In the genomic region with DNA sequence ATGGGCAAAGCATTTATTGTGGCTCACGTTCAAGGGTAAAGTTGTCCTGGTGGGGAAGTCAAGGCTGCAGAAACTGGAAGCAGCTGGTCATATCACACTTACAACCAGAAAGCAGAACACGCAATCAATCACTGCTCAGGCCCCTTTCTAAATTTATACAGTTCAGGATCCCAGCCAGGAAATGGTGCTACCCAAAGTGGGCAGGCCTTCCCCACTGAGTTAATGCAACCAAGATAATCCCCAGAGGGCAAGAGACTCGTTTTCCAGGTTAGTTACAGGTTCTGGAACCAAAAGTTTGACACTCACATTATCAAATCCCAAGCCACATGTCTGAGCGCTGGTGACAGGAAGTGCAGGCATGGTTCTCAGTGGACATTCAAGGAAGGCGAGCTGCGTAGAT, we compare ENCODE assay signal across 19 mouse cellular contexts. TPM values are rescaled to one million over a fixed set of nuclear protein-coding genes. Genes with fewer than 3 reads are reported as not detected.
DNase-seq lines count a peak whose midpoint lies in the region; ATAC-seq lines count a peak whose summit lies in the region.
"Had no signal": no experiment of that assay in that cellular context is flagged by ENCODE, and none has a peak within 500 bp of the region (broad histone marks: within the 10 kb centered on the region; RNA-seq: fewer than 3 reads in every experiment).

No protein-coding gene starts in this region.

- no peak overlapping the region for H3K4me3 ChIP-seq in heart, embryonic 10.5 days
- no peak overlapping the region for H3K4me3 ChIP-seq in midbrain, embryonic 11.5 days (ENCODE audit: low read depth, low read length)
- H3K4me3 ChIP-seq in midbrain, embryonic 13.5 days (replicated peaks), result no peak overlapping the region
- H3K4me3 ChIP-seq: embryonic facial prominence, embryonic 10.5 days; forebrain, embryonic 13.5 days; heart, embryonic 15.5 days had no signal

- no peaks in the 10 kb centered on the region for H3K36me3 ChIP-seq in heart, embryonic 10.5 days
- no peaks in the 10 kb centered on the region for H3K36me3 ChIP-seq in midbrain, embryonic 11.5 days (ENCODE audit: control insufficient read depth, insufficient read depth, low read length)
- no peaks in the 10 kb centered on the region for H3K36me3 ChIP-seq in midbrain, embryonic 13.5 days
- H3K36me3 ChIP-seq: embryonic facial prominence, embryonic 10.5 days; heart, embryonic 15.5 days had no signal

- no peak overlapping the region for H3K27ac ChIP-seq in heart, embryonic 10.5 days
- H3K27ac ChIP-seq in midbrain, embryonic 11.5 days (ENCODE audit: low read depth, low read length), result no peak overlapping the region
- H3K27ac ChIP-seq in midbrain, embryonic 13.5 days, result no peak overlapping the region
- H3K27ac ChIP-seq: embryonic facial prominence, embryonic 10.5 days; forebrain, embryonic 13.5 days; heart, embryonic 15.5 days had no signal

- H3K9ac ChIP-seq in midbrain, embryonic 11.5 days (ENCODE audit: low read length), result no peak overlapping the region
- no peak overlapping the region for H3K9ac ChIP-seq in midbrain, embryonic 13.5 days (replicated peaks)
- H3K9ac ChIP-seq: forebrain, embryonic 13.5 days; forebrain, postnatal 0 days; heart, embryonic 15.5 days had no signal

- peaks cover 32% of the 10 kb centered on the region for H3K27me3 ChIP-seq in heart, embryonic 10.5 days (ENCODE audit: insufficient read depth, poor library complexity, severe bottlenecking)
- H3K27me3 ChIP-seq in midbrain, embryonic 11.5 days (ENCODE audit: control insufficient read depth, insufficient read depth, low read length), result peaks cover 19% of the 10 kb centered on the region
- H3K27me3 ChIP-seq in midbrain, embryonic 13.5 days, result peaks cover 20% of the 10 kb centered on the region

- no peak for ATAC-seq in midbrain, embryonic 11.5 days (ENCODE audit: low FRiP score)
- ATAC-seq in midbrain, embryonic 13.5 days, result no peak
- ATAC-seq in inflammation-experienced regulatory T-cells, adult 6 months, result no peak
- ATAC-seq: forebrain, embryonic 13.5 days; forebrain, postnatal 0 days; hindbrain, embryonic 16.5 days had no signal

- no peak overlapping the region for H3K4me2 ChIP-seq in midbrain, embryonic 11.5 days
- no peak overlapping the region for H3K4me2 ChIP-seq in midbrain, embryonic 13.5 days (replicated peaks)
- H3K4me2 ChIP-seq: forebrain, embryonic 13.5 days; heart, embryonic 15.5 days had no signal

- peaks cover 18% of the 10 kb centered on the region for H3K4me1 ChIP-seq in heart, embryonic 10.5 days
- H3K4me1 ChIP-seq in midbrain, embryonic 11.5 days (ENCODE audit: control insufficient read depth, insufficient read depth, low read length), result peaks cover 13% of the 10 kb centered on the region
- H3K4me1 ChIP-seq in midbrain, embryonic 13.5 days (replicated peaks), result peaks cover 22% of the 10 kb centered on the region

- peak; percentile 31 for DNase-seq in gastrocnemius, adult 18-20 months (ENCODE audit: low spot score)
- no peak for DNase-seq in gastrocnemius, postnatal 10 days
- peak; percentile 55 for DNase-seq in heart, adult 8-10 months (ENCODE audit: low spot score)
- no peak for DNase-seq in heart, embryonic 10.5 days (ENCODE audit: low spot score)
- peak; percentile 45 for DNase-seq in midbrain, embryonic 11.5 days (ENCODE audit: low spot score, missing footprints)
- DNase-seq in kidney, postnatal 36 days, result no peak
- DNase-seq: adrenal gland, postnatal 10 days; cerebellum, adult 11-12 months; cerebellum, adult 9-10 months; cerebellum, postnatal 36 days; forebrain, postnatal 0 days; kidney, adult 11 months; kidney, adult 9 months had no signal

- no peaks in the 10 kb centered on the region for H3K9me3 ChIP-seq in heart, embryonic 10.5 days
- H3K9me3 ChIP-seq in midbrain, embryonic 11.5 days (ENCODE audit: control insufficient read depth, low read length), result no peaks in the 10 kb centered on the region
- no peaks in the 10 kb centered on the region for H3K9me3 ChIP-seq in midbrain, embryonic 13.5 days
- H3K9me3 ChIP-seq: embryonic facial prominence, embryonic 10.5 days; forebrain, embryonic 13.5 days; heart, embryonic 15.5 days had no signal

- WGBS in heart, embryonic 10.5 days, result 71% methylated on average over 6 of the region's 6 CpGs
- 74% methylated on average over 6 of the region's 6 CpGs for WGBS in midbrain, embryonic 11.5 days
- WGBS in midbrain, embryonic 13.5 days, result 77% methylated on average over 6 of the region's 6 CpGs

RNA-seq across cellular contexts. Expression of a gene that starts 5.2 kb away (rescaled TPM):
- 1 to 10 TPM in 1 of 2 experiments, under 1 TPM in 1; 0.33 to 1.2 TPM for total RNA-seq in gastrocnemius, adult 18-20 months (2021)
- total RNA-seq in gastrocnemius, postnatal 10 days (2021), result 1 to 10 TPM; 5.9 to 7.5 TPM
- total RNA-seq in heart, adult 8-10 months (2022), result 1 to 10 TPM; 4.2 to 7.8 (median 4.4) TPM
- 0.27 and 0.79 TPM in 2 replicates for polyA plus RNA-seq in heart, embryonic 10.5 days (2016; fragmentation: Nextera tagmentation; extraction: Ambion mirVana)
- 1.4 TPM in 2 replicates for polyA plus RNA-seq in midbrain, embryonic 11.5 days (2014; fragmentation: Nextera tagmentation; extraction: Ambion mirVana)
- 2.5 and 3.3 TPM in 2 replicates for polyA plus RNA-seq in midbrain, embryonic 13.5 days (2015; fragmentation: Nextera tagmentation; extraction: Ambion mirVana)
- under 1 TPM in 1 of 3 experiments, not detected in 2; 0.36 TPM for polyA plus RNA-seq in inflammation-experienced regulatory T-cells, adult 6 months (2017; shearing (Covaris generic))

RNA-seq across cellular contexts. Expression of a gene that starts 9.4 kb away (rescaled TPM):
- 10 to 100 TPM; 52.7 to 56.6 TPM for total RNA-seq in gastrocnemius, adult 18-20 months (2021)
- total RNA-seq in gastrocnemius, postnatal 10 days (2021), result 10 to 100 TPM; 41.2 to 47.7 TPM
- total RNA-seq in heart, adult 8-10 months (2022), result 10 to 100 TPM; 61.6 to 83.0 (median 78.3) TPM
- 95.3 and 109 TPM in 2 replicates for polyA plus RNA-seq in heart, embryonic 10.5 days (2016; fragmentation: Nextera tagmentation; extraction: Ambion mirVana)
- 86.0 and 93.2 TPM in 2 replicates for polyA plus RNA-seq in midbrain, embryonic 11.5 days (2014; fragmentation: Nextera tagmentation; extraction: Ambion mirVana)
- 100 and 104 TPM in 2 replicates for polyA plus RNA-seq in midbrain, embryonic 13.5 days (2015; fragmentation: Nextera tagmentation; extraction: Ambion mirVana)
- polyA plus RNA-seq in inflammation-experienced regulatory T-cells, adult 6 months (2017; shearing (Covaris generic)), result 10 to 100 TPM in 1 of 3 experiments, 1 to 10 TPM in 1, under 1 TPM in 1; 0.54 to 12.2 (median 3.0) TPM

RNA-seq across cellular contexts. Expression of a gene that starts 9.5 kb away (rescaled TPM):
- total RNA-seq in gastrocnemius, adult 18-20 months (2021), result 10 to 100 TPM; 12.4 to 13.6 TPM
- 10 to 100 TPM; 18.7 to 23.6 TPM for total RNA-seq in gastrocnemius, postnatal 10 days (2021)
- 10 to 100 TPM; 22.6 to 26.4 (median 24.9) TPM for total RNA-seq in heart, adult 8-10 months (2022)
- polyA plus RNA-seq in heart, embryonic 10.5 days (2016; fragmentation: Nextera tagmentation; extraction: Ambion mirVana), result 82.2 and 107 TPM in 2 replicates
- 165 and 173 TPM in 2 replicates for polyA plus RNA-seq in midbrain, embryonic 11.5 days (2014; fragmentation: Nextera tagmentation; extraction: Ambion mirVana)
- 118 and 122 TPM in 2 replicates for polyA plus RNA-seq in midbrain, embryonic 13.5 days (2015; fragmentation: Nextera tagmentation; extraction: Ambion mirVana)
- 10 to 100 TPM; 27.3 to 45.9 (median 35.4) TPM for polyA plus RNA-seq in inflammation-experienced regulatory T-cells, adult 6 months (2017; shearing (Covaris generic))

Comparison
In these comparisons a context has a peak if more than half of its experiments do, and no peak if none do; other contexts are left out.
1. DNase-seq: peak in gastrocnemius, adult 18-20 months (single experiment), heart, adult 8-10 months (single experiment) and midbrain, embryonic 11.5 days (single experiment); none in gastrocnemius, postnatal 10 days (single experiment), heart, embryonic 10.5 days (single experiment) and kidney, postnatal 36 days (0 of 2).